Mouse (Mus musculus) large intestine, adult 2 months (tissue): ENCODE data around the gene Clk4. TPM values are rescaled to one million over a fixed set of nuclear protein-coding genes. Genes with fewer than 3 reads are reported as not detected.

Experiments used
- DNase-seq: peaks from one replicate; pipeline ENCODE4 v3.0.0-alpha.2; 2012; ENCODE audit warnings: low read depth, low spot score
- WGBS: fragments of 180-500 bp; shearing (Covaris S2); methylation state at CpG from one replicate; pipeline ENCODE4 v1.1.7; 2018; 5-methylcytosine and 5-hydroxymethylcytosine counted together
- polyA plus RNA-seq: library from polyadenylated mRNA; depleted of rRNA; stranded (reverse); fragments of >200 nt; gene quantifications from 2 replicates; pipeline ENCODE4 v1.2.3, GENCODE M21; 2012; rRNA removed

The Clk4 gene
- polyA plus RNA-seq, 1 experiment: 21.8 TPM

GRCm38 (mm10) chr11:51303981-51304553, 42.5 kb downstream of the Clk4 start:
- WGBS: 71% methylated on average over 12 of the region's 12 CpGs

GRCm38 (mm10) chr11:51308306-51308705, 46.8 kb downstream of the Clk4 start:
- WGBS: 24% methylated on average over 5 of the region's 5 CpGs
- no peak for DNase-seq

More at GRCm38 (mm10) chr11:51303981-51304553, 42.5 kb downstream of the Clk4 start:
- no peak for DNase-seq

DNA sequence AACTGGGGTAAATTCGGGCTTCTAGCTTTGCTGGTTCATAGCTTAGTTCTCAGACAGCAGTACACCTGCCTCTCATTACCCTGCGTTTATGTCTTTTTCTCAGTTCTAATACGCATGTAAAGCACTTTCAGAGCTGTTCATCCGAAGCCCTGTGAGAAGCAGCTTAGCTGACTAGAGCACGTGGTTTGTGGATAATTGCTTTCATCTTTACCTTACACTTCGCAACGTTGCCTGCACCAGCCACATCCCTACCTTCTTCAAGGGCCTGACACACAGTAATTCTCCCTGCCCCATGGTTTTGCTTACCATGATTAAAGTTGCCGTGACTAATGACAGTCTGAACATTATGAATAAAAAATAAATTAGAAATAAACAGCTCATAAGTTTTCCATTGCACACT, 50.3 kb downstream of the Clk4 start:
- 80% methylated on average over 8 of the region's 8 CpGs for WGBS
- DNase-seq: no peak

DNA sequence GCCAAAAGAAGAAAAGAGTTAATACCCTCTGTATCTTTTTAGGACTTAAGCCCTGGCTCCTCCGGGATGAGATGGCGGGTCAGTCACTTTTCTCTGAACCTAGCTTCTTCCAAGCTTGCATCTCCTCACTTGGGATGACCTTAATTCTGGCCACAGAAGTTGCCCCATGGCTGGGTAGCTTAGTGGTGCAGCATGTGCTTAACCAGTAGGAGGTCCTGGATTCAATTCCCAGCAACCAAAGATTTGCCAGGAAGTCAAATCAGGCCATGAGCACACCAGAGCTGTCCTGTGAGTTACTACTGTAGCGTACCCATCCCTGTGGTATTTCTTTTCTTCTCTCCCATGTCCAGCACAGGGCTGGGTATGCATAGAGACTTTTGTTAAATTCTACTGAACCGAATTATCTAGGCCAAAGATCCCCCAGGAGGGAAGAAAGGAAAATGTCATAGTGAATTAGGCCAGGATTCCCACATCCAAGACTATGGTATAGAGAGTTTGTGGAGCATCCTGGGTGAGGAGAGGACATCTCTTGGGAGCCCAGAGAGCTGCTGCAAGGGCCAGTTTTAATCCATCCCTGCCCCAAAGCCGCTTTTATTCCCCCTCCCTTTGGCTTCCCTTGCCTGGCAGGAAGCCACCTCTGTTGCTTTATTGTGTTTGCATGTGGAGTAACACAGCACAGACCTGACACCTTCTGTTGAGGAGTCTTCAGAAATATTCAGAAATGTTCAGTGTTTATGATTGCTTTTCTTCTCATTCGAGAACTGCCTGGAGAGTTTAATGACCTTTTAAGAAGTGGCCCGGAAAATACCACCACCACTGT, 54.7 kb downstream of the Clk4 start:
- DNase-seq: no peak
- 71% methylated on average over 7 of the region's 7 CpGs for WGBS

DNA sequence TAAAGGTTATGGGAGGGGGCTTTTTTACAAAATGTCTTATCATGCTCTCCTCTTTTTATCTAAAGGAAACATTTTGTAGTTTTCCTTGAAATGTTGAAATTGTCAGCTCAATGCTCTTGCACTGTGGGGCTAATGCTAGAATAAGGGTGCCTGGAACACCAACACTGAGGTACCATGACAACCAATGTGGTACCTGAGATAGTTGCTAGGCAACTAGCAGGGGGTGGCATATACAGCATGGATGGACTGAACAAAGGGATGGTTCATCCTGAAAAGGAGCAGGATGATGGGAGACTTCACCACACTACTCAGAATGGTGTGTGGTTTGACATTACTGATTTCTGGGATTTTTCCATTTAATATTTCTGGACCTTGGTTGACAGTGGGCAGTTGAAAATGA, 59.1 kb downstream of the Clk4 start:
- no peak for DNase-seq

DNA sequence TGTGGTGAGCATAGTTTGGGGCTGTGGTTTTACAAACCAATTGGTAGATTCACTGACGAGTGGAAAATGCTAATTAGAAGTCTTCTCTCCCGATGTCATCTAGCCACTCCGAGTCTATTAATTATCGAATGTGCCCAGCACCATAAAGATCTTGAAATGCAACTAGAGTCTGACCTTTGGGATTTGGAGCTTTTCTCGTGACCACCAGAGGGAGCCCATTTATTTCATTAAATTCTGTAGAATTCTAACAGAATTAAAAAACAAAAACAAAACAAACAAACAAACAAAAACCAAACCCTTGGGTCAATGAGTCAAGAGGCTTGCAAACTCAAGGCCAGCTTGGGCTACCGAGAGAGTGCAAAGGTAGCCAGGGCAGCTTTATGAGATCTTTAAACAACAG, 65.4 kb downstream of the Clk4 start:
- WGBS: 51% methylated on average over 6 of the region's 6 CpGs
- no peak for DNase-seq

DNA sequence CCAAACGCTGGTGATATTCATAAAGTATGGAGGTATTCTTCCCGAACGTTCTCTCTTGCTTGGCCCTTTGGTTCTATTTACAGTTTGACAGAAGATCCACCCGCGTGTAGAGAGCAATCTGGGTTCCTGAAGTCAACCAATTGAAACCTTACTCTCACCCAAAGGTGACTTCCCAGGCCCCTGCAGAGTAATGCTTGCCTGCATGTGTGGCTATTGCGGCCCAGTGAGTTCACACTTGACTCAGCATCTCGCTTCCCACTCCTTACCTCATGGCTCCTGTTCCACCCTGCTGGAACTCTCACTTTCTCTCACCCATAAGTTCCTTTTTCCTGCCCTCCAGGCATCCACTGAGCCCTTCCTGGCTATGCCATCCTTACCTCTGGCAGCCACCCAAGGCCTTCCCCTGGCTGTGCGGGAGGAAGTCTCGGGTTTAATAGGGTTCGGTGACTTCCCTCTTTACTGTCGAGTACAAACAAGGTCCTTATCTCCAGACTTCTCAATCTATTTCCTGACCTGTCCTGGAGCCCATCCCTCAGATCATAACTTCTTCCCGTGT, 66.9 kb downstream of the Clk4 start:
- no peak for DNase-seq
- 58% methylated on average over 12 of the region's 12 CpGs for WGBS

- DNase-seq: no peak
- 70% methylated on average over 11 of the region's 11 CpGs for WGBS
Observed at GRCm38 (mm10) chr11:51329837-51330714, 68.5 kb downstream of the Clk4 start.

Other genes with a start within 250 kb of the Clk4 start
- gene Olfr54, start 247.5 kb upstream of the Clk4 start, polyA plus RNA-seq: not detected in 2 replicates
- not detected in 2 replicates for gene Olfr1375, start 213.6 kb upstream of the Clk4 start, polyA plus RNA-seq
- 0.61 and 1.3 TPM in 2 replicates for gene Zfp354a, start 202.5 kb upstream of the Clk4 start, polyA plus RNA-seq
- gene Gm12569, start 41.3 kb upstream of the Clk4 start, polyA plus RNA-seq: not detected in 2 replicates
- 0.27 and 0.35 TPM in 2 replicates for gene BC049762, start 1.3 kb downstream of the Clk4 start, polyA plus RNA-seq
- 3.3 and 4.4 TPM in 2 replicates for gene Col23a1, start 28.2 kb downstream of the Clk4 start, polyA plus RNA-seq